In the genomic region with DNA sequence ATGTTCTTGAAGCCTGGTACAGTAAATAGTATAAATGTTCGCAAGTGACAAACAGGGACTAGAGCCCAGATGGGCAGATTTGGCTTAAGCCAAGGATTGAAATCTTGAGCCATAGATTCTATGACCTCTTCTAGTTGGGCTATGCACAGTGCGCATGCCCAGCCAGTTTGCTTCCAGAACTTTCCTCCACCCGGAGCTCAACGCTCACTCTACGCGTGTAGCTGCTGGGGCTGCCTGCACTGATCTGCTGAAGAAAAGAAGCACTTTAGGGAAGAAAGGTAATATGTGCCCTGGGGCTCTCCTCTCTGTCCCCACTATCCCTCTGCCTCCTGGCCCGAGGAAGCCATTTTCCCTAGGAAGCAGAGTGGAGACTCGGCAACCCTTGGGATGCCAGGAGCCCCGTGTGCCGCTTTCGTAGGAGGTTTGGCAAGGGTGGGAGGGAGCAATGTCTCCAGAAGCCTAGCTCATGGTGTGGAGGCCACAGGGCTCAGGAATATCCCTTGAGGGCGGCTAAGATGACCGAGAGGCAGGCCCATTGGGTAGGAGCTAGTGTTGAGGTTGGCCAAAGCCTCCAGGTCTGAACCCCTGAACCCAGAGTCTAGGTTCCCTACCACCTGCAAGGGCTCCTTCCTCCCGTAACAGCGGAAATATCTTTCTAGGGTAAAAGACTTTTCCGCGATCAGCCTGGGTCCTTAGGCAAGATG, we compare ENCODE assay signal across 9 mouse cellular contexts. TPM values are rescaled to one million over a fixed set of nuclear protein-coding genes. Genes with fewer than 3 reads are reported as not detected.
DNase-seq lines count a peak whose midpoint lies in the region; ATAC-seq and TF ChIP-seq lines count a peak whose summit lies in the region.
"Had no signal": no experiment of that assay in that cellular context is flagged by ENCODE, and none has a peak within 500 bp of the region (broad histone marks: within the 10 kb centered on the region; RNA-seq: fewer than 3 reads in every experiment).

Gene Art3, plus strand, starts transcription at position 193 of the 704 bp plus-strand sequence.

- H3K4me3 ChIP-seq in left cerebral cortex, adult 2 months: peak within 1 kb of the TSS; percentile 32
- H3K4me3 ChIP-seq in liver, embryonic 13.5 days (replicated peaks): no peak within 1 kb of the TSS

- DNase-seq in left cerebral cortex, adult 2 months (ENCODE audit: extremely low spot score in 1 of 2, low spot score in 2 of 2): no peak
- DNase-seq in left cerebral cortex, adult 8-10 months (ENCODE audit: low spot score in 2 of 2): no peak
- DNase-seq in adrenal gland, postnatal 36 days: no peak
- no peak for DNase-seq in gonadal fat pad, adult 2 months (ENCODE audit: low read depth)
- no peak for DNase-seq in liver, embryonic 13.5 days
- no peak for DNase-seq in layer of hippocampus, adult 9-11 months
- DNase-seq in right cerebral cortex, adult 2 months (ENCODE audit: low spot score in 2 of 2): no peak
- no peak for DNase-seq in spleen, postnatal 4 days (ENCODE audit: low spot score in 2 of 2)

- no peaks in the 10 kb centered on the region for H3K36me3 ChIP-seq in liver, embryonic 13.5 days

- intact Hi-C loops in left cerebral cortex, adult 2 months (cut with DNase I): no loop called here

- no peak within 1 kb of the TSS for H3K4me2 ChIP-seq in liver, embryonic 13.5 days

- no peak for TF ChIP-seq CTCF in left cerebral cortex, adult 2 months (IDR thresholded peaks at IDR 0.05)

- ATAC-seq in liver, embryonic 13.5 days (ENCODE audit: low read depth): no peak
- ATAC-seq: Patski had no signal

- 0 out of 2 replicates have a peak, but pooled peaks cover 5% of the 10 kb centered on the region for H3K4me1 ChIP-seq in liver, embryonic 13.5 days (replicated peaks)

- no peaks in the 10 kb centered on the region for H3K9me3 ChIP-seq in liver, embryonic 13.5 days (replicated peaks)

- H3K27me3 ChIP-seq in liver, embryonic 13.5 days: no peaks in the 10 kb centered on the region
- H3K27me3 ChIP-seq: Patski had no signal

- 80% methylated on average over 17 of the region's 17 CpGs for WGBS in liver, embryonic 13.5 days (ENCODE audit: insufficient replicate concordance)

- H3K27ac ChIP-seq in left cerebral cortex, adult 2 months: no peak within 1 kb of the TSS; the same call in 1 of the 2 replicates
- H3K27ac ChIP-seq in liver, embryonic 13.5 days: peak within 1 kb of the TSS; percentile 63

- no peak within 1 kb of the TSS for H3K9ac ChIP-seq in liver, embryonic 13.5 days

RNA-seq across cellular contexts. Expression of gene Art3, which starts in this region (rescaled TPM):
- 1 to 10 TPM; 3.8 to 7.5 TPM for total RNA-seq in left cerebral cortex, adult 2 months (2021)
- total RNA-seq in left cerebral cortex, adult 8-10 months (2022): 1 to 10 TPM; 5.0 to 8.0 (median 6.7) TPM
- total RNA-seq in adrenal gland, postnatal 36 days (2021): 10 to 100 TPM; 56.8 to 62.4 TPM
- 97.5 and 121 TPM in 2 replicates for polyA plus RNA-seq in gonadal fat pad, adult 2 months (2012; rRNA removed)
- polyA plus RNA-seq in liver, embryonic 13.5 days (2015; fragmentation: Nextera tagmentation; extraction: Ambion mirVana): 1.3 and 1.9 TPM in 2 replicates
- polyA plus RNA-seq: Patski had no signal

Comparison
In these comparisons a context has a peak if more than half of its experiments do, and no peak if none do; other contexts are left out.
1. RNA of gene Art3 (total RNA-seq): 56.8 to 62.4 TPM in adrenal gland, postnatal 36 days; 3.8 to 7.5 TPM in left cerebral cortex, adult 2 months and 5.0 to 8.0 TPM in left cerebral cortex, adult 8-10 months; every median in the first group is over 4 times any median in the second.
2. RNA of gene Art3 (polyA plus RNA-seq): 97.5 to 121 TPM in gonadal fat pad, adult 2 months; 1.3 to 1.9 TPM in liver, embryonic 13.5 days; every median in the first group is over 10 times any median in the second.